Mouse (Mus musculus) adrenal gland, postnatal 25 days (tissue): ENCODE data around the gene Fat3. TPM values are rescaled to one million over a fixed set of nuclear protein-coding genes. Genes with fewer than 3 reads are reported as not detected.

Experiments
- DNase-seq: peaks from one replicate; pipeline ENCODE4 v3.0.0; 2021; ENCODE audit warnings: mixed read lengths
- total RNA-seq: library from RNA; stranded (reverse); gene quantifications from 2 replicates; pipeline ENCODE4 v1.2.3, GENCODE M21; 2021

The Fat3 gene
- total RNA-seq, 1 experiment from 2014 or later = 3.5 TPM

GRCm38 (mm10) chr9:16024706-16025105 lies 476.4 kb downstream of the Fat3 start:
- no peak for DNase-seq

GRCm38 (mm10) chr9:16014115-16014514 lies 487.0 kb downstream of the Fat3 start:
- no peak for DNase-seq

GRCm38 (mm10) chr9:16011382-16011781 lies 489.7 kb downstream of the Fat3 start:
- no peak for DNase-seq

- DNase-seq = no peak
These were observed 493.6 kb downstream of the Fat3 start for GRCm38 (mm10) chr9:16007516-16007915.

GRCm38 (mm10) chr9:16002991-16003390 lies 498.1 kb downstream of the Fat3 start:
- no peak for DNase-seq

- DNase-seq = no peak
These were observed 506.3 kb downstream of the Fat3 start for GRCm38 (mm10) chr9:15994762-15995161.

GRCm38 (mm10) chr9:15994177-15994576 lies 506.9 kb downstream of the Fat3 start:
- DNase-seq = no peak

- no peak for DNase-seq
These were observed 508.8 kb downstream of the Fat3 start for GRCm38 (mm10) chr9:15992158-15992846.

GRCm38 (mm10) chr9:15978317-15978716 lies 522.8 kb downstream of the Fat3 start:
- no peak for DNase-seq

GRCm38 (mm10) chr9:15976959-15977663 lies 524.0 kb downstream of the Fat3 start:
- peak; percentile 5 for DNase-seq

- no peak for DNase-seq
These were observed 525.1 kb downstream of the Fat3 start for GRCm38 (mm10) chr9:15975999-15976398.

- no peak for DNase-seq
These were observed 528.9 kb downstream of the Fat3 start for GRCm38 (mm10) chr9:15972201-15972600.

- DNase-seq = no peak
These were observed 529.7 kb downstream of the Fat3 start for GRCm38 (mm10) chr9:15971393-15971792.

GRCm38 (mm10) chr9:15964198-15964597 lies 536.9 kb downstream of the Fat3 start:
- DNase-seq = peak; percentile 28

GRCm38 (mm10) chr9:15962886-15963285 lies 538.2 kb downstream of the Fat3 start:
- DNase-seq = no peak

GRCm38 (mm10) chr9:15958224-15958787 lies 542.8 kb downstream of the Fat3 start:
- no peak for DNase-seq

GRCm38 (mm10) chr9:15957816-15958215 lies 543.3 kb downstream of the Fat3 start:
- no peak for DNase-seq

- no peak for DNase-seq
These were observed 545.8 kb downstream of the Fat3 start for GRCm38 (mm10) chr9:15955147-15955782.

- no peak for DNase-seq
These were observed 546.8 kb downstream of the Fat3 start for GRCm38 (mm10) chr9:15954338-15954704.

GRCm38 (mm10) chr9:15953585-15954337 lies 547.3 kb downstream of the Fat3 start:
- DNase-seq = no peak

- DNase-seq = no peak
These were observed 553.0 kb downstream of the Fat3 start for GRCm38 (mm10) chr9:15948086-15948485.

- no peak for DNase-seq
These were observed 556.9 kb downstream of the Fat3 start for GRCm38 (mm10) chr9:15944182-15944581.
